Mouse (Mus musculus) limb, embryonic 12.5 days (tissue): Measurements from ENCODE around the gene Camta1. TPM values are rescaled to one million over a fixed set of nuclear protein-coding genes. Genes with fewer than 3 reads are reported as not detected.

Experiments used
- ATAC-seq: fragments of 200-750 bp; cut with Nextera tagmentation; 2 replicates; pipeline ENCODE4 v1.8.0; 2017; ENCODE audit warnings: low read depth, moderate TSS enrichment; ENCODE audit not compliant: insufficient number of reproducible peaks, insufficient read depth, low FRiP score, low TSS enrichment
- H3K27ac ChIP-seq: fragments of 300-500 bp; sonication (generic); 2 replicates; pipeline ENCODE4 v1.5.1; 2016; ENCODE audit warnings: mild to moderate bottlenecking, moderate library complexity
- H3K27me3 ChIP-seq: fragments of 300-500 bp; sonication (generic); 2 replicates; pipeline ENCODE4 v1.6.1; 2016; ENCODE audit warnings: mild to moderate bottlenecking, moderate library complexity
- H3K36me3 ChIP-seq: fragments of 300-500 bp; sonication (generic); 2 replicates; pipeline ENCODE4 v1.6.1; 2016; ENCODE audit warnings: mild to moderate bottlenecking, moderate library complexity
- H3K4me1 ChIP-seq: fragments of 300-500 bp; sonication (generic); replicated peaks from 2 replicates; pipeline ENCODE4 v1.6.1; 2016
- H3K4me2 ChIP-seq: fragments of 300-500 bp; sonication (generic); 2 replicates; pipeline ENCODE4 v1.6.1; 2016; ENCODE audit warnings: mild to moderate bottlenecking, moderate library complexity
- H3K4me3 ChIP-seq: fragments of 300-500 bp; sonication (generic); replicated peaks from 2 replicates; pipeline ENCODE4 v1.5.1; 2016; ENCODE audit warnings: mild to moderate bottlenecking
- H3K9ac ChIP-seq: fragments of 300-500 bp; sonication (generic); replicated peaks from 2 replicates; pipeline ENCODE4 v1.6.1; 2016; ENCODE audit warnings: mild to moderate bottlenecking, moderate library complexity
- H3K9me3 ChIP-seq: fragments of 300-500 bp; sonication (generic); 2 replicates; pipeline ENCODE4 v1.6.1; 2016; ENCODE audit warnings: mild to moderate bottlenecking, moderate library complexity
- WGBS: fragments of 180-500 bp; shearing (Covaris S2); methylation state at CpG from one replicate; pipeline ENCODE4 v1.1.7; 2016; 5-methylcytosine and 5-hydroxymethylcytosine counted together
- polyA plus RNA-seq: library from polyadenylated mRNA; unstranded; fragments of >200 nt; fragmentation: Nextera tagmentation; extraction: Ambion mirVana; gene quantifications from 2 replicates; pipeline ENCODE4 v1.2.1, GENCODE M21; 2016

Gene Camta1
- polyA plus RNA-seq, 1 experiment from 2014 or later = 106 TPM

DNA sequence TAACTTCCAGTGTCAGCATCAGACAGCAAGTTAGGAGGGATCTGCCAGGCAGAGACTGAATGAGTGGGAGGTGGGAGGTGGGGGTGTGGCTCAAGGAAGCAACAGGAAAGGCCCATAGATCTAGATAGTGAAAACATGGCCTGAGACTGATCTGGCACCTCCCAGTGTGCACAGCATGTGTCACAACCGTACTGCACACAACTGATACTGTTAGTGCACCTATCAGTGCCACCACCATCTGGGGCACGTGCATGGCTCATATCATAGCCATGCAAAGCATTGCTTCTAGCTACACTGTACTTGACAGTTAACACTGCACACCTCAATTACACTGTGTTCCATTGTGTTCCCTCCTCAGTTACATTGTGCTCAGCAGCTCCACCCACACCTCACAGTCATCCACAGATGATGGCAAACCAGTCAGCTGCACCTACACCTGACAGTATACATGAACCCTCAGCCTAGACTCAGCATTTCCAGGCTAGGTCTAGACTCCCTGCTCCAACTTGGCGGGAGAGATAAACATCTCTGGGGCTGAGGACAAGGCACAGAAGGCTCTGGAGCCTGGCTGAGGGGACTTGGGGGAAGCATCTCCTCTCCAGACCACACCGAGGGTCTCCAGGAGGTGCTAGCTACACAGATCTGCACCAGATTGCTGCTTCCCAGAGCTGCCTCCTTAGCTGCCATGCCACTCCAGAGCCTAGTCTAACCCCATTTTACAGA is 131.5 kb downstream of the Camta1 start:
- ATAC-seq = no peak
- 72% methylated on average over 4 of the region's 4 CpGs for WGBS
- H3K27me3 ChIP-seq = no peaks in the 10 kb centered on the region
- peaks cover 5% of the 10 kb centered on the region; the same call in 1 of the 2 replicates for H3K4me1 ChIP-seq
- H3K9ac ChIP-seq = no peak overlapping the region
- H3K27ac ChIP-seq = no peak overlapping the region
- H3K36me3 ChIP-seq = no peaks in the 10 kb centered on the region
- H3K4me3 ChIP-seq = no peak overlapping the region
- no peaks in the 10 kb centered on the region for H3K9me3 ChIP-seq
- H3K4me2 ChIP-seq = no peak overlapping the region

DNA sequence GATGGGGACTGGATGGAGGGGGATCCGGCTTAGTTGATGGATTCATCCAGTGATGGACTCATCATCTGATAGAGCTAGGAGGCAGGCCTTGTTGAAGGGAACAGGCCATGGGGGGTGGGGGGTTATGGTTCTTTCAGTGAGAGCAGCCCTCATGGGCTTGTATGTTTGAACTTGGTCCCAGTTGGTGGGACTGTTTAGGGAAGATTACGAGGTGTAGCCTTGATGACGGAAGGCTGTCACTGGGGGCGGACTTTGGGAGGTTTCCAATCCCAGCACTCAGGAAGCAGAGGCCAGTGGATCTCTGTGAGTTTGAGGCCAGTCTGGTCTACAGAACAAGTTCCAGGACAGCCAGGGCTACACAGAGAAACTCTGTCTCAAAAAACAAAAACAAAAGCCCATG is 132.6 kb downstream of the Camta1 start:
- 65% methylated on average over 4 of the region's 4 CpGs for WGBS
- no peak for ATAC-seq
- no peaks in the 10 kb centered on the region for H3K9me3 ChIP-seq
- H3K27ac ChIP-seq = no peak overlapping the region
- no peak overlapping the region for H3K4me2 ChIP-seq
- no peaks in the 10 kb centered on the region for H3K27me3 ChIP-seq
- no peak overlapping the region for H3K4me3 ChIP-seq
- H3K9ac ChIP-seq = no peak overlapping the region
- peaks cover 5% of the 10 kb centered on the region; the same call in 1 of the 2 replicates for H3K4me1 ChIP-seq
- no peaks in the 10 kb centered on the region for H3K36me3 ChIP-seq

DNA sequence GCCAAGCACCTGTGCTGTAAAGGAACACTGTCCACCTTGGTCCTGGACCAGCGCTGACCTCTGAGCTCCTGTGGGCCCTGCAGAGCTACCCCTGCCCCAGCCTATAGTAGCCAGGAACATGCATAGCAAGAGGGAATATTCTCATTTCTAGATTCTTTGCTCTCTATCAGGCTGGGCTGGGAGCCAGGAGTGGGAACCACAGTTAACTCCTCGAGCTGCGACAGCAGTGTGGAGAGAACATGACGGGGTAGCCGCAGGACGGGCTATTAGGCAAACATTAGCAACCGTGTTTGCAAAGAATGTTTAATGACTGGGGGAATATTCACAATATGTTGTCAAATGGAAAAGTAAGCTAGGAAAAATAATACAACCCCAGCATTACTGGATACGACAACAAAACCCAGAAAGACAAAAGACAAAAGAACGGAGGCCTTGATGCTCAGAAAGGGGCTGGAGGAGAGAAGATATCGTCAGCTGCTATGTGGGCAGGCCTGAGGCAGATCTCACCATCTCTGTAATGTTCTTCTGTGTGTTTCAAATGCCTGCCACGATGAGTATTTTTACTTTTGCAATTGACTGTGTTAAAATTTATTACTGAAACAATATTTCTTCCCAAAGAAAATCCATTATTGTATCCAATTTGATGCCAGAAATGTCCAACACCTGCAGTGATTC is 133.1 kb downstream of the Camta1 start:
- no peaks in the 10 kb centered on the region for H3K36me3 ChIP-seq
- 91% methylated on average over 11 of the region's 11 CpGs for WGBS
- ATAC-seq = no peak
- peaks cover 5% of the 10 kb centered on the region; the same call in 1 of the 2 replicates for H3K4me1 ChIP-seq
- no peak overlapping the region for H3K4me2 ChIP-seq
- H3K9ac ChIP-seq = no peak overlapping the region
- H3K27ac ChIP-seq = no peak overlapping the region
- no peaks in the 10 kb centered on the region for H3K27me3 ChIP-seq
- no peak overlapping the region for H3K4me3 ChIP-seq
- no peaks in the 10 kb centered on the region for H3K9me3 ChIP-seq

DNA sequence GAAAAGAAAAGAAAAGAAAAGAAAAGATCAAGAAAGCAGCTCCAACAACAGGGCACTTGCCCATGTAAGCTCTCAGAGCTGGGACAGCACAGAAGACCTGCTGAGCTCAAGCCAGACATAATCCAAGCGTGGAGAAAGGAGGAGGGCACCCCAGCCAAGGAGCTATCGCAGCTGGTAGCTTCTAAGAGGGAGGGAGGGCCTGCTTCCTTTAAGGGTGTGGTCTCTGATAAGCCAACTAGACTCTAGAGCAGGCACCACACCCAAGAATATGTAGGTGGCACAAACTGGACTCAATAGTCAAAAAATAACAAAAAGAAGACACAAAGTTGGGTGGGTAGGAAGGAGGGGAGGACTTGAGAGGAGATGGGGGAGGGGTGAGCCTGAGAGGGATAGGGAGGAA is 135.3 kb downstream of the Camta1 start:
- H3K4me3 ChIP-seq = no peak overlapping the region
- WGBS = 70% methylated on average over 2 of the region's 2 CpGs
- no peaks in the 10 kb centered on the region for H3K36me3 ChIP-seq
- no peak overlapping the region for H3K4me2 ChIP-seq
- peaks cover 5% of the 10 kb centered on the region; the same call in 1 of the 2 replicates for H3K4me1 ChIP-seq
- H3K9me3 ChIP-seq = no peaks in the 10 kb centered on the region
- H3K9ac ChIP-seq = no peak overlapping the region
- no peak overlapping the region for H3K27ac ChIP-seq
- no peaks in the 10 kb centered on the region for H3K27me3 ChIP-seq
- ATAC-seq = no peak

DNA sequence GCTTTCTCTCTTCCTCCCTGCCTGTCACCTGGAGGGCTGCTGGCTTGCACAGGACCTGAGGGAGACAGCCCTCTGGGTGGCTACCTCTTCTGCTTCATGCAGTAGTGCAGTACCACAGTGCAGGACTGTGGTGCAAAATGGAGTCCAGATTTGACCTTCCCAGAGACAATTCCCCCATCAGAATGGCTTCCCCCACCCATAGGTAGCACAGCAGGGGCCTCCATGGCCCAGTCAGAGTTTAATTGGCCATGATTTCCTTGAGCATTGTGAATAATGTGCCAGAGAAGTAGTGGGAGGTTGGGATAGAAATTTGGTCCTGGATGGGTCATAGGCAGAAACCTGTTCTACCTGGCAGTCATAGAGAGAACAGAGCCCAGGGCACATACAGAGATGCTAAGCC is 136.8 kb downstream of the Camta1 start:
- ATAC-seq = no peak
- Histone ChIP-seq H3K36me3 (no peaks in the 10 kb centered on the region), H3K4me1 (peaks cover 10% of the 10 kb centered on the region)

DNA sequence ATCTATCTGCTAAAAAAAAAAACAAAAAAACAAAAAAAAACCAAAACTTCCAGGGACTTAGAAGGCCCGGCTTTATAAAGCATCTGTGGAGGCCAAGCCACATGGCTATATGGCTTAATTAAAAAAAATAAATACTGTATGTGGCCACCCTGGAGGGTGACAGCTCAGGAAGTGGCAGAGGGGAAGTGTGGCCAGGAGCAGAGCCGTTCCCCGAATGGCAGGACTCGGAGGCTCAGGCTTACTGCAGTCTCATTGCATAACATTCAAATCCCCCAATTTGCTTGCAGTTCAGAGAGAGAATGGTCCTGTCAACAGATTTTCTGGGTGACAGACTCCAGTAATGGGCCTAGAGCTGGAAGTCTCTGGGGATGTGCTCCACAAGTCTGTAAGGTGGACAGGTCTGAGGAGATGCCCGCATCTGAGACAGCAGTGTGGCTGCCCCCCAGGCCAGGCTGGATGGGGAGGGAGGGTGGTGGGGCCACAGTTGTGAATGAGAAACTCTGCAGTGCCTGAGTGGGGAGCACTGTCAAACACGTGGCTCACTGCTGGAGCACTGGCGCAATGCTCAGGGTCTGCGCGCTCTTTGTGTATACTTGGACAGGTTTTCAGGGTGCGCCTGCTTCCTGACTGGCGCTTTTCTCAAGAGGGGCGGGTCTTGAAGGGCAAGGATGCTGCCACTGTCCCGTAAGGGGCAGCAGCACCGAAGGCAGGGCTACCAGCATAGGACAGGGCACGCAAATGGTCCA is 140.8 kb downstream of the Camta1 start:
- no peak for ATAC-seq
- 75% methylated on average over 15 of the region's 15 CpGs for WGBS

More for the DNA sequence above, 136.8 kb downstream of the Camta1 start:
- Histone ChIP-seq H3K9ac (no peak overlapping the region), H3K27ac (no peak overlapping the region), H3K27me3 (no peaks in the 10 kb centered on the region), H3K4me3 (no peak overlapping the region), H3K9me3 (no peaks in the 10 kb centered on the region), H3K4me2 (no peak overlapping the region)

DNA sequence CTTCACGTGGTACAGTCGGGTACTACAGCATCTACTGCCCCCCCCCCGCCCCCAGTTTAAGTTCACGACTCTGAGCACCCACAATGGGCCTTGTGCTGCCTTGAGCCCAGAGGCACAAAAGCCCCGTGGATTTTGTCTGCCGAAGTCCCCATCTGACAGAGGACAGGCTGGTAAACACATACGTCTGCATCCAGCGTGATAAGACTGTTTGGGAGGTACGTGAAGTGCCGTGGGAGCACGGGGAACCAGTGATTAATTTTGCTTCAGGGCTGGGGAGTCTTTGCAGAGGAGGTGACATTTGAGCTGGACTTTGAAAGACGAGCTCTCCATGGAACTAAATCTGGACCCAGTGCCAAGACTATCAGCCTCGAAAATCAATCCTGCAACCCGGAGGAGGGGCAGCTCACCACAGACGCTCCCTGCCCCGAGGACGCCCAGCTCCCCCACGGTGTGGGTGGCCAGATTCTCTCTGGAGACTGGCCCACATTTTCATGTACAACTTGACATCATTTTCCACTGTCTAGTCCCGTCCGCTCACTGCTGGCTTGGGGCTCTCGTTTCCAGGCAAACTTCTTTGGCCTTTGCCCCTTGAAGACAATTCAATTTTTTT is 142.7 kb downstream of the Camta1 start:
- 41% methylated on average over 21 of the region's 21 CpGs for WGBS
- ATAC-seq = no peak

More for the DNA sequence above, 140.8 kb downstream of the Camta1 start:
- H3K9ac ChIP-seq = no peak overlapping the region
- H3K9me3 ChIP-seq = no peaks in the 10 kb centered on the region
- peaks cover 17% of the 10 kb centered on the region for H3K4me1 ChIP-seq
- no peaks in the 10 kb centered on the region for H3K36me3 ChIP-seq
- no peaks in the 10 kb centered on the region for H3K27me3 ChIP-seq
- no peak overlapping the region for H3K4me2 ChIP-seq
- no peak overlapping the region for H3K27ac ChIP-seq
- no peak overlapping the region for H3K4me3 ChIP-seq

DNA sequence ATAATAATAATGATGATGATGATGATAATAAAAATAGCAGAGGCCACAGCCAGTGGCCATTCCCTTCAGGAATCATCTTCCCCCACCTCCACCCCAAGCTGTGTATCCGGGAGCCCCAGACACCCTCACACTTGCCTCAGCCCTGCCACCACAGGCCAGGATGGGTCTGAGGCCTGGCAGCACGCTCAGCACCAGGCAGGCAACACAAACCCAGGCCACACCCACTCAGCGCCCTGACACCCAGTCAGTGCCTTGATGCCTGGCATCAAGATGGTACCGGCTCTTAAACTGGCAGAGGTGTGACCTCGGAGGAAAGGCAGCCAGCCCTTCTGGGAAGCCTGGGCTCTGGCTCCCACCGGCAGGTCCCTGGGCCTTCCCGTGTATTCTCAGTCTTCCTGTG is 143.8 kb downstream of the Camta1 start:
- H3K9ac ChIP-seq = no peak overlapping the region
- H3K4me2 ChIP-seq = no peak overlapping the region
- H3K9me3 ChIP-seq = no peaks in the 10 kb centered on the region
- no peaks in the 10 kb centered on the region for H3K36me3 ChIP-seq
- no peaks in the 10 kb centered on the region for H3K27me3 ChIP-seq
- no peak overlapping the region for H3K27ac ChIP-seq
- 75% methylated on average over 7 of the region's 7 CpGs for WGBS
- H3K4me1 ChIP-seq = peaks cover 16% of the 10 kb centered on the region
- no peak overlapping the region for H3K4me3 ChIP-seq
- no peak for ATAC-seq

More for the DNA sequence above, 142.7 kb downstream of the Camta1 start:
- no peaks in the 10 kb centered on the region for H3K27me3 ChIP-seq
- no peak overlapping the region for H3K27ac ChIP-seq
- H3K9ac ChIP-seq = no peak overlapping the region
- H3K9me3 ChIP-seq = no peaks in the 10 kb centered on the region
- H3K4me3 ChIP-seq = no peak overlapping the region
- no peaks in the 10 kb centered on the region for H3K36me3 ChIP-seq
- H3K4me2 ChIP-seq = no peak overlapping the region
- peaks cover 16% of the 10 kb centered on the region for H3K4me1 ChIP-seq

DNA sequence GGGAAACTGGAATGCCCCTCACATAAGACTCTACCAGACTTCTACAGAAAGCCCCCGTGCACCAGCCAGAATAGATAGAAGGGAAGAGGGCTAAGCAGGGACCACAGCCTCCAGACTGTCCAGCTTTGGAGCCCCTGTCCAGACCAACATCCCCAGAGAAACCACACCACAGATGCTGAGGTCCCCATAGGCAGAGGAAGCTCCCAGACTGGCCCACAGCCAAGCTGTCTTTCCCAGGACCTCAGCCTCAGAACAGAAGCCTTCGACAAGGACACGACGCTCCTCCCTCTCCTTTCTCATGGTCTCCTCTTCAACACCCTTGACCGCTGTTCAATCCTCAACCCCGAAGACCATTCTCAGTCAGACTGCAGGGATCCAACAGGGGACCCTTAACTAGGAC is 148.0 kb downstream of the Camta1 start:
- Histone ChIP-seq H3K4me2 (no peak overlapping the region), H3K36me3 (no peaks in the 10 kb centered on the region), H3K27me3 (no peaks in the 10 kb centered on the region), H3K4me3 (no peak overlapping the region), H3K9me3 (no peaks in the 10 kb centered on the region), H3K27ac (no peak overlapping the region), H3K9ac (no peak overlapping the region), H3K4me1 (peaks cover 6% of the 10 kb centered on the region)
- ATAC-seq = no peak
- 91% methylated on average over 6 of the region's 6 CpGs for WGBS

DNA sequence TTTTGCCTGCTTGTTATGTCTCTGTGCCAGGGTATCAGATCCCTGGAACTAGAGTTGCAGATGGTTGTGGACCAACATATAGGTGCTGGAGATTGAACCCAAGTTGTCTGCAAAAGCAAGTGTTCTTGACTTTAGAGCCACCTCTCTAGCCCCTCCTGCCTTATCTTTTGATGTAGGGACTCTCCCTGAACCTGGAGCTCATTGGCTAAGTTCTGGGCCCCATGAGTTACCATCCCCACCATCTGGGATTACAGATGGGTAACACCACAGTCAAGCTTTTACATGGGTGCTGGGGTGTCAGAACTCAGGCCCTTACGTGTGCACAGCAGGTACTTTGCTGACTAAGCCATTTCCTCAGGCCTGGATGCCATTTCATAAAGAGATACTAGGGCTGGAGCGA is 150.3 kb downstream of the Camta1 start:
- H3K36me3 ChIP-seq = no peaks in the 10 kb centered on the region
- H3K4me2 ChIP-seq = no peak overlapping the region
- H3K4me1 ChIP-seq = peaks cover 4% of the 10 kb centered on the region; the same call in 1 of the 2 replicates
- 73% methylated on average over 2 of the region's 2 CpGs for WGBS
- no peak overlapping the region for H3K9ac ChIP-seq
- H3K9me3 ChIP-seq = no peaks in the 10 kb centered on the region
- no peak overlapping the region for H3K4me3 ChIP-seq
- H3K27ac ChIP-seq = no peak overlapping the region
- no peak for ATAC-seq
- H3K27me3 ChIP-seq = no peaks in the 10 kb centered on the region

DNA sequence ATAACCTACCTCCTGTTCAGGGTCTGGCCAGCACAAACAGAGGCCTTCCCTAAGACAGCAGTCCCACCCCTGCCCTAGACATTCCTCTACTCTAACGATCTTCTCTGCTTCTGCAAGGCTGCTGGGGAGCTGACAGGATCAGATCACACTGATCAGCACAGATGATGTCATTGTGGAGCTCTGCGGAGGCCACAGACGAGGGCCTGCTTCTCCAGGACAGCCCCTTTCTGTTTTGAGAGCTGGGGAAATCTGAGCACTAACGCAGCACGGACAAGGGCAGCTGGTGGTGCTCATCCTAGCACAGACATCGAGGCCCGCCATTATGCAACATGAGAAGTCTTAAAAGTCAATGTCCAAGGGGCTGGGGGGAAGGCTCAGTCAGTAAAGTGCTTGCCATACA is 151.2 kb downstream of the Camta1 start:
- no peak overlapping the region for H3K4me3 ChIP-seq
- no peak overlapping the region for H3K4me2 ChIP-seq
- peaks cover 2% of the 10 kb centered on the region; the same call in 1 of the 2 replicates for H3K4me1 ChIP-seq
- ATAC-seq = peak; percentile 40; the same call in 1 of the 2 replicates
- no peak overlapping the region for H3K9ac ChIP-seq
- no peaks in the 10 kb centered on the region for H3K27me3 ChIP-seq
- H3K9me3 ChIP-seq = no peaks in the 10 kb centered on the region
- H3K27ac ChIP-seq = 0 out of 2 replicates have a peak overlapping the region, but pooled peaks have one; percentile 41
- H3K36me3 ChIP-seq = no peaks in the 10 kb centered on the region
- WGBS = 27% methylated on average over 7 of the region's 7 CpGs
